Mouse (Mus musculus) urinary bladder, postnatal 10 days (tissue): ENCODE data around the gene Slc9a9.

Experiments used
- DNase-seq: peaks from one replicate; pipeline ENCODE4 v3.0.0; 2022; ENCODE audit warnings: low spot score

The Slc9a9 gene

DNA sequence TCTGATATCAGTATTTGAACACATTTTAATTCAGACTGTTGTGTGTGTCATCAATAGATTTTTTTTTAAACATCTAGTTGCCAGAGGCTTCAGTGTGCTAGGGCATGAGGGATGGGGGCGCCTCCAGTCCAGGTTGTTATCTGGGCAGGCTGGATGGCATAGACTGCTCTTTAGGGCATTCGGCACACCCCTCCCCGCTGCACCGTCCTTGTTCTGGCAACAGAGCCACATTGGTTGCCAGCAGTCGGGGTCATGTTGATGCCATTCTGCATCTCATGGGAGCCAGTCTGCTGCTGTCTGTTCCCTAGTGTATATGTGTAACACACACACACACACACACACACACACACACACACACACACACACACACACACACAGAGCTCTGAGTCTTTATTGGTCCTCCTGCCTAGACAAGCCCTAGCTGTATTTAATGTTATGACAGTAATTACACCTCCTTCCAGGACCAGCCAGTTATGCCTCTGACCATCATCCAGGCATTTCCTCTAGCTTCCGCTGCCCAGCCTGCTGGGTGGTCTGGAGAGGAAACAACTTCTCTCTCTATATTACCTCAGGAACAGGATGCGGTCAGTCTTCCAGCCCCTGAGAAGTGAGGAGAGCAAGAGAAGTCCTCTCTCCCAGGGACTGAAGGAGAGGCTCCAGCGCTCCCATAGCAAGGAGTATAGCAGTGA lies 63.0 kb downstream of the Slc9a9 start:
- DNase-seq, result no peak

GRCm38 (mm10) chr9:94734320-94734719 lies 64.6 kb downstream of the Slc9a9 start:
- DNase-seq, result no peak

DNA sequence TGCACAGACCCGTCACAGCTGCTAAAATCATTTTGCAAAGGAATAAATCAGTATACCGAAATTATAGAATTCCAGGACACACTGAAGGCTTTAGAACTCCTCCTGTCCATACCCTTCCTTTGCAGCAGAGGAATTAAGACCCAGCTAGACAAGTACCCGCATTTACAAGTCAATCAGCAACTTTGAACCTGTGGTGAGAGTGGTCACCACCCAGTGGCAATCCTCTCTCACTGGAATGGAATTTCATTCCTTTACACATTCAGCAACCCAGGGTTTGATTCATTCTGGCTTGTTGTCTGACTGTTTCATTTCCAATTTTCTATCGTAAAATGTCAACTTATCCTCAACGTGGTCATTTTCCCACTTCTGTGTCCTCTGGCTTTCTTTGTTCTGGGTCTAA lies 67.5 kb downstream of the Slc9a9 start:
- no peak for DNase-seq

DNA sequence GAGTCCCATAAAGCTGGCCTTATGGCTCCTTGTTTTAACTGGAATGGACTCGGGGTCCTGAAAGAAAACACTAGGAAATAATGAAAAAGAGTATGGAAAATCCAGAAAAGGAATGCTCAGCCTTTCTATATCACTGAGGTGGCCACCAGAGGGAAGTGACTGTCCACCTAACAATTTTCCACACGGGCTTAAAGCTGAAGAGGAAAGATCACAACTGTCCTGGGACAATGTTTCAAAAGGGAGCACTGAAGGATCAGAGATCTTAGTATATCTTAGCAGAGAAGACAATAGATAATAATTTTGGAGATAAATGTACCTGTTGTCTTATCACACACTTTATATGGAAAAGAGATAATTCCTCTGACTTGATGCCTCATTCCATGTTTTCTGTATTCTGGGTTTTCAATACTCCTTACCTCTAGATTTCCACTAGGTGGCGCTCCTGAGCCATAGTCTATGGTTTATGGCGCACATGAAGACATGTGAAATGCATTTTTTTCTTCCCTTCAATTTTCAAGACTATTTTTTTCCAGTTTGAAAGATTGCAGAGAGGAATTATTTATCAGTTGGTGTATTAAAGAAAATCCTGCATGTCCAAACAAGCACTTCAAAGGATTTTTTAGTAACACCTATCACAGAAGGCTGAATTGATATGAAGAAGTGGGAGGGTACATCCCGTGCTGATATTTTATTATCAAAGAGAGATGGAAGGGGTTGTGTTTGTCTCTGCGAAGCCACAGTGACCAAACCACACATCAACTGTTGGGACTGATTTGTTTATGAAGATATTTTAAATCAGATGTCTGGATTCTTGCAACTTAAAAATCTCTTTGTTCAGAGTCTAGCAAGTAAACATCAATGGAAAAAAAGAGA lies 69.1 kb downstream of the Slc9a9 start:
- DNase-seq, result no peak

DNA sequence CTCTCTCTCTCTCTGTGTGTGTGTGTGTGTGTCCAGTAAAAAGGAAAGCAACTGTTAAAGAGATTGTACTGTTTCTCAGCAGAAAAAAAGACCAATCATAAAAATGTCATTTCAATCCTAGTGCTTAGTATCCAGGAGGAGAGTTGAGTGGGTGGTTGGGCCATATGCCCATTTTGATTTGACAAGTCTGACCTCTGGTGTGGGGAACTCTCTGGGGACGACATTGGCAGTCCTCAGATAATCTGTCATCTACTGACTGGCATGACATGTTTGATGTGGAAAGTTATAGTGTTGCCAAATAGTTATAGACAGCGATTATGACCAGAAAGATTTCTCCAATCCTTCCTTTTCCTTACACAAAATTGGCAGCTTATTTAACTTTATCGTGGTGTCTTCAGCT lies 71.1 kb downstream of the Slc9a9 start:
- DNase-seq, result no peak

DNA sequence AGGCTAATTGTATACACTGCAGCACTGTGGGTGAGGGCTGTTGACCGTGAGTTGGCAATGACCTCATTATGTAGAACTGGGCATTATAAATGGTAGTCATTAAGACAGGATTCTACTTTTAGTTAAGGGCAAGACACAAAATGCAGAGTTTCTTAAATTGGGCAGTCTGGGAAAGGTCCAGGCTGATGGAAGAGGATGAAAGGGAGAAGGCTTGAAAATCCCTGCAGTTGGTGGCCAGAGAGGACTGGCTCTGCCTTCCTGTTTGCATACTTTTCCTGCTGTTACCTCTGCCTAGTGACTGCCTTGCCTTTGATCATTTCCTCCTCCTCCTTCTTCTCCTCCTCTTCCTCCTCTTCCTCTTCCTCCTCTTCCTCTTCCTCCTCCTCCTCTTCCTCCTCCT lies 73.6 kb downstream of the Slc9a9 start:
- DNase-seq, result no peak

DNA sequence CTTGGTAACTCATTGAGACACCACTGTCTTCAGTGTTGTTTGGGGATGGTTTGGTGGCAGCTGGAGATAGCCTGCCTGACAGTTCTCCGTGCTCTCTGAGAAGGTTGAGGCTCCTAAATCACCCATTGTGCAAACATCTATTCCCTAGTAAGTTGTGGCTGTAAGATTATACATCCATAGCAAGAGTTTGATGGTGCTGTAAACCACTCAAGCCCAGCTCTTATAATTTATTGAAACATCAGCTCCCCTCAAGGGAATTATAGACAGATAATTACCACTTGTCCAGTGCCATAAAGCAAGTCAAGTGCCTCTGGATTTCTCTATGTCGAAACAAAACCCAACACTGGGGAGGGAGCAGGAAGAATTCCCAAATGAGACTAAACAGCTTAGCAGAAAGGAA lies 78.8 kb downstream of the Slc9a9 start:
- DNase-seq, result no peak

DNA sequence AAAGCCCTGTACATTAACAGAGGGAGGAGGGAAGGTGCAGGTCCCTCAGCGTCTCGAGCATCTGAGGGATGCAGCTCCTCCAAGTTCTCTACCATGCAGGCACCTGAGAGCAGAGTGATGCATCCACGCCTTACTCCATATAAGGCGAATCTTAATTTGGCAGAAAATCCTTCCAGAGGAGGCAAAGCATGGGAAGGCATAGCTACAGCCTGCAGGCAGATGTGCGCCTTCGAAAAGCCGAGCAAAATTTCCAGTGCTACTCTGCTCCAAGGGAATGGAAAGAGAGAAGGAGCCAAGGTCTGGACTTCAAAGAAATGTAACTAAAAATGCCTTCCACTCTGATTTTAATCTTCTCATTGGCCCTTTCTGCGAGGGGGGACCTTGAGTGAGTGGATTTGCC lies 80.5 kb downstream of the Slc9a9 start:
- DNase-seq, result no peak

- DNase-seq, result no peak
These were observed 81.4 kb downstream of the Slc9a9 start for GRCm38 (mm10) chr9:94750935-94751637.

DNA sequence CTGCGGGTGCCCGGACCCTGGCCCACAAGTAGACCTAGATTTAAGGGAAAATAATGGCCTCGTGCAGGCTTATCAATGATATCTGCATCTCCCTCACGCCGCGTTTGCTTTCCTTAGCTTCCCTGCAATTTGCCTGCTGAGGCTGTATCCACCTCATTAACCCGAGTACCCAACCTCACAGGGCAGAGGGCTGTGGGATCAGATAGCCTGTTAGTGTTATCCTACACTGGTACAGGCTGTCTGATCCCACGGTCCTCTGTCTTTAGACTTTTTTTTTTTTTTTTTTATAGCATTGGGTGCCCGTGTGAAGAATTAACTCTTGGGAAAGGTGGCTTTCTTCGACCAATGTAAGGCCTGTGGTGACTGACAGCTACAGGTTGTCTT lies 81.9 kb downstream of the Slc9a9 start:
- DNase-seq, result no peak

GRCm38 (mm10) chr9:94752121-94752520 lies 82.4 kb downstream of the Slc9a9 start:
- no peak for DNase-seq

DNA sequence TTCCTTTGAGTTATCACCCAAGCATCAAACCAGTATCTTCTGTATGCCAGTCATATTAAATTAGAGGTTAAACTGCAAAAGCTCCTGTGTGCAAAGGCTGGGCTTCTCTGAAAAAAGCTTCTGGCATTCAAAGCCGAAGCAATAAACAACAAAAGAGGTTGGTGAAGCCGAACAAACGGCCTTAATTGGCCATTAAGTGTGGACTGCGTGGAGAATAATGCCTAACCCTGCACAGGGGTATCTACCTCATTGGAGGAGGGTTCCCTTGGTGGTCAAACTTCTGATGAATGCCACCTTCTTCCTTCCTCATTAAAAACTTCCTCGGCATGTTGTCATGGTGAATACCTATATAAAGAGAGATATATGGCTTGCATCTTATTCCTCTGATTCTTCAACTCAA lies 90.2 kb downstream of the Slc9a9 start:
- DNase-seq, result no peak

- DNase-seq, result no peak
These were observed 98.4 kb downstream of the Slc9a9 start for GRCm38 (mm10) chr9:94768114-94768513.

DNA sequence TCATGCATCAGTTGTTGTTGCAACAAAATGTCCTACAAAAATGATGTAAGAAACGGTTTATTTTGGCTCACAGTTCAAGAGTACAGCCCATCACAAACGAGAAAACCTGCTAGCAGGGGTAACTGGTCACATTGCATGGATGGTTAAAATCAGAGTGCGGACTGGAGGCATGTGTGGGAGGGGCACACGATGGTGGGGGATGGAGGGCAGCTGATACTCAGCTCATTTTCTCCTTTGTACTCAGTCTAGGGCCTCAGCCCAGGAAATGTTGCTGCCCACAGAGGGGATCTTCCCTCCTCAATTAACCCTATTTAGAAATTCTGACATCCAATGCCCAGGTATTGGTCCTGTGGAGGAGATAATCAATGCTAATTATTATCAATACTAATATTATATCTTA lies 98.8 kb downstream of the Slc9a9 start:
- no peak for DNase-seq

- DNase-seq, result no peak
These were observed 103.6 kb downstream of the Slc9a9 start for GRCm38 (mm10) chr9:94773357-94773756.

- DNase-seq, result no peak
These were observed 118.6 kb downstream of the Slc9a9 start for GRCm38 (mm10) chr9:94788261-94788660.

GRCm38 (mm10) chr9:94790966-94791365 lies 121.3 kb downstream of the Slc9a9 start:
- DNase-seq, result no peak

DNA sequence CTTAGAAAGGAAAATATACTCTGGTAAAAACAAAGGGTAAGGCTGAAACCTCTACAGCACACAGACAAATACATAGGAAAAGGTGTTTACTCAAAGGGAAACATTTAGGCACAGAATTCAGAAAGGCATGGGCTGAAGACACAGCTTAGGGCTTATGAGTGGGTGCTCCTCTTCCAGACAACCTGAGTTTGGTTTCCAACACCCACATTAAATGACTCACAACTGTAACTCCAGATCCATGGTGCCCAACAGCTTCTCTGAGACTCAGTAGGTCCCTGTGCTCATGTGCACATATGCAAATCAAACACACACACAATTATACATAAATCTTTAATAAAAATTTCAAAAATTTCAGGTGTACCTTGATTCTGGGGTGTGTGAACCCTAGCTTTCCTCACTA lies 133.4 kb downstream of the Slc9a9 start:
- no peak for DNase-seq

DNA sequence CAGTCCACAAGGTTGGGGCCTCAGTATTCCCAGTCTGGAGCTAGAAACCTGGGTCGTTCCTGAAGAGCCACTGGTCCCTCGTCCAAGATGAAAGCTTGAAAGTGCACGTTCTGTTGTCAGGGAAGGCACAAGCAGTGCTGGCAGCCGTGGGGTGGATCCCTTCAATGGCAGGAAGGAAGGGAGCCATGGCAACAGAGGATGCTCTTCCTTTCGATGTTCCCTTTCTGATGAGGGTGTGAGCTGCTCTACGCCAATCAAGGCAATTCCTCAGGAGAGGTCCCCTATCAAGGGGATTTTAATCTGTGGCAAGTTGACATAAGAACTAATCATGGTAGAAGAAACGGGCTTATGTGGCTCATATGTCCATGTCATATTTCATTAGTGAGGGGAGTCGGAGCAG lies 135.8 kb downstream of the Slc9a9 start:
- no peak for DNase-seq

DNA sequence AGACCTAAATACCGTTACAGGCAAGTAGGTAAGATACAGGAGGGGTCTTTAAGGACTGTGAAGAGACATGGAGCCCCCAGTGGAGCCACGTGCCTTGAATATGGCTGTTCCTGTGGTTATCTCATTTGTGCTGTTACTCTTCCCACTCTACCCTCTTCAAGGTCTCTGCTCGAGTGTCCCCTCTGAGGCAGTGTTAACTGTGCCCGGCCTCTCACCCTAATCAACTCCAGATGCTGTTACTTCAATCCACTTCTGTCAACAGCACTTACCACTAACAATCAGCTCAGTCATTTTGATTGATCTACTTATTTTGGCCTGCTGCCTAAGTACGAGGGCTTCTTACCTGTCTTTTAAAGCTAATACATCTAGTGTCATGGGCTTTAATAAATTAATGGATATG lies 145.8 kb downstream of the Slc9a9 start:
- DNase-seq, result no peak

- no peak for DNase-seq
These were observed 151.6 kb downstream of the Slc9a9 start for GRCm38 (mm10) chr9:94821268-94821667.

- DNase-seq, result no peak
These were observed 164.1 kb downstream of the Slc9a9 start for GRCm38 (mm10) chr9:94833836-94834235.

- DNase-seq, result no peak
These were observed 167.7 kb downstream of the Slc9a9 start for GRCm38 (mm10) chr9:94837384-94837783.
